In the genomic region with DNA sequence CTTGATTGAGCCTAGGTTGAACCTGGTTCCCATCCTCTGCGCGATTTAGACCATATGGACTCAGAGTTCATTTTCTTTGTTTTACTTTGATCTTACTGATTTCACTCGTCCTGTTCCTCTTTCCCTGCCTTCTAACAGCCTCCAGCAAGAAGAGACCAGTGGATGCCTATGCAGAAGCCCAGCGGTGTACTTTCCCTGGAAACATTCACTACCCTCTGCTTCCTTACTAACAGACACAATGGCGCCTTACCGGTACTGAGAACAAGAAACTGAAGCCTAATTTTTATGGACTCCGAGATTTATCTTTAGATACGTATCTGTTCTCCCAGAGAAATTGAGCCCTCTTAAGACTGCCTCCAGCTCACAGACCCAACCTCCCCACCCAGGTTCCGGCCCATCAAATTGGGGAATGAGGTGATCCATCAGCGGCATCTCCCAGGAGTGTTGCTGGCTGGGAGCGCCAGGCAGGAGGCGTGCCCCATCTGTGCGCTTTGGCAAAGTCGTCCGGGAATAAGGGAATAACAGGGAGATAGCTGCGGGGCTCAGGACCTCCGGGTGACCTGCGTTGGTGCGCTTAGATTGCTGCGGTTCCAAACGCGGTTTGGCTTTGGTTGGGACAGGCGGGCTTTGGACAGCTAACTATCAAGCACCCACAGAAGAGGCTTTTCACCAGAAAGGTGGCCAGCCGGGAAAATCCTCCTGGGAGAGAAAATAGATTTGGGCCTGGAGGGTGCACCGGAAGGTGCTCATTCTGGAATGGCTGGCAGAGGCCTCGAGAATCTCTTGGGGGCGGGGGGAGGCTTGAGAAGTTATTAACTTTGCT, we compare ENCODE assay signal across 9 mouse cellular contexts. TPM values are rescaled to one million over a fixed set of nuclear protein-coding genes. Genes with fewer than 3 reads are reported as not detected.
DNase-seq lines count a peak whose midpoint lies in the region; ATAC-seq and TF ChIP-seq lines count a peak whose summit lies in the region.
"Had no signal": no experiment of that assay in that cellular context is flagged by ENCODE, and none has a peak within 500 bp of the region (broad histone marks: within the 10 kb centered on the region; RNA-seq: fewer than 3 reads in every experiment).

No protein-coding gene starts in this region.

- WGBS in heart, embryonic 10.5 days, result 19% methylated on average over 27 of the region's 27 CpGs
- WGBS in lung, adult 2 months, result 21% methylated on average over 27 of the region's 27 CpGs

- no peak overlapping the region for H3K27ac ChIP-seq in heart, embryonic 10.5 days

- no peak for ATAC-seq in activated CD4-positive, CD25-positive, alpha-beta regulatory T cell, adult 4 months

- peak overlapping the region; percentile 45 for H3K4me3 ChIP-seq in heart, embryonic 10.5 days
- H3K4me3 ChIP-seq in E14TG2a.4 (replicated peaks; ENCODE audit: low read length), result peak overlapping the region; percentile 67
- H3K4me3 ChIP-seq in lung, adult 2 months (replicated peaks; ENCODE audit: extremely low read depth, low read depth, low read length), result no peak overlapping the region
- H3K4me3 ChIP-seq: erythroblast, embryonic 14.5 days had no signal

- DNase-seq in heart, embryonic 10.5 days (ENCODE audit: low spot score), result no peak
- no peak for DNase-seq in heart, adult 11 months
- DNase-seq in embryo, embryonic 9.5 days (ENCODE audit: extremely low spot score), result peak; percentile 42
- DNase-seq in layer of hippocampus, adult 9-11 months, result peak; percentile 44
- peak; percentile 39 for DNase-seq in retina, embryonic 14.5 days (ENCODE audit: low spot score)
- no peak for DNase-seq in lung, adult 2 months

- no peaks in the 10 kb centered on the region for H3K9me3 ChIP-seq in heart, embryonic 10.5 days
- no peaks in the 10 kb centered on the region for H3K9me3 ChIP-seq in E14TG2a.4 (ENCODE audit: low read length)

- H3K36me3 ChIP-seq in heart, embryonic 10.5 days, result no peaks in the 10 kb centered on the region
- H3K36me3 ChIP-seq in E14TG2a.4 (ENCODE audit: insufficient read depth, low read length), result no peaks in the 10 kb centered on the region

- 0 out of 2 replicates have a peak, but pooled peaks cover 10% of the 10 kb centered on the region for H3K4me1 ChIP-seq in heart, embryonic 10.5 days
- H3K4me1 ChIP-seq in E14TG2a.4 (replicated peaks; ENCODE audit: low read depth, low read length), result peaks cover 14% of the 10 kb centered on the region; the same call in 1 of the 2 replicates
- no peaks in the 10 kb centered on the region for H3K4me1 ChIP-seq in lung, adult 2 months (ENCODE audit: control insufficient read depth, insufficient read depth, low read length)

- TF ChIP-seq CTCF in E14TG2a.4 (conservative IDR thresholded peaks at IDR 0.05; ENCODE audit: low read length), result no peak
- no peak for TF ChIP-seq CTCF in lung, adult 2 months (IDR thresholded peaks at IDR 0.05; ENCODE audit: insufficient read depth, low read length)

- TF ChIP-seq POLR2A in lung, adult 2 months (IDR thresholded peaks at IDR 0.05; ENCODE audit: borderline replicate concordance, extremely low read depth, low read depth, low read length), result no peak

- peaks cover 35% of the 10 kb centered on the region for H3K27me3 ChIP-seq in heart, embryonic 10.5 days (ENCODE audit: insufficient read depth, poor library complexity, severe bottlenecking)
- peaks cover 47% of the 10 kb centered on the region for H3K27me3 ChIP-seq in E14TG2a.4 (ENCODE audit: insufficient read depth, low read length)

RNA-seq across cellular contexts. Expression of gene Lamp5, which starts 1.0 kb away (rescaled TPM):
- 0.13 TPM in 1 of 2 replicates, not detected in the other for polyA plus RNA-seq in heart, embryonic 10.5 days (2016; fragmentation: Nextera tagmentation; extraction: Ambion mirVana)
- polyA plus RNA-seq in activated CD4-positive, CD25-positive, alpha-beta regulatory T cell, adult 4 months (2017; shearing (Covaris generic)), result not detected
- polyA plus RNA-seq in lung, adult 2 months (2012; rRNA removed), result not detected in 2 replicates
- polyA plus RNA-seq: erythroblast, embryonic 14.5 days had no signal

Comparison
In these comparisons a context has a peak if more than half of its experiments do, and no peak if none do; other contexts are left out.
1. DNase-seq: peak in embryo, embryonic 9.5 days (single experiment), layer of hippocampus, adult 9-11 months (single experiment) and retina, embryonic 14.5 days (single experiment); none in heart, embryonic 10.5 days (single experiment), heart, adult 11 months (single experiment) and lung, adult 2 months (single experiment).